Mouse (Mus musculus) layer of hippocampus, postnatal 25 days (tissue): ENCODE measurements around the gene Gm21028. TPM values are rescaled to one million over a fixed set of nuclear protein-coding genes. Genes with fewer than 3 reads are reported as not detected.
"Not testable (repeated sequence)": the region's sequence is repeated elsewhere in the genome, so short reads cannot be mapped to it uniquely, and the experiment has no call there.

Experiments
- DNase-seq, 2 experiments: peaks; one replicate each; pipeline ENCODE4 v3.0.0; 2022; ENCODE audit warnings: mixed read lengths in 2 of 2, low spot score in 1 of 2; ENCODE audit errors: extremely low spot score in 1 of 2
- microRNA-seq, 2 experiments: library from miRNA; unstranded; fragments of <30 nt; microRNA quantifications; one replicate each; pipeline ENCODE4 v1.2.0; 2021
- total RNA-seq, 2 experiments: library from RNA; stranded (reverse); gene quantifications; 2 replicates each; pipeline ENCODE4 v1.2.3; 2021

Gm21028 gene
- total RNA-seq: not detected

- DNase-seq: no peak
These were observed at the start of gene Gm21028 for GRCm38 (mm10) chr7:42578488-42578887. Gene Gm21028 (minus strand): TSS chr7:42578588.

- DNase-seq: not testable (repeated sequence)
These were observed 17.3 kb upstream of the Gm21028 start for GRCm38 (mm10) chr7:42595666-42596065.

GRCm38 (mm10) chr7:42592413-42592812 lies 14.0 kb upstream of the Gm21028 start, which contains the start of gene Zfp977:
Gene Zfp977 (minus strand): TSS chr7:42592547.
- not testable (repeated sequence) for DNase-seq

- DNase-seq: not testable (repeated sequence)
These were observed 12.9 kb upstream of the Gm21028 start for GRCm38 (mm10) chr7:42591311-42591710.

- no peak for DNase-seq
These were observed 26.6 kb downstream of the Gm21028 start for GRCm38 (mm10) chr7:42551766-42552165.

Small RNA genes within 50 kb of the gene (microRNA-seq; reads per million reads assigned to microRNA genes)
- gene Gm24938: 0 reads per million in 2 experiments

Other genes starting within 250 kb of the Gm21028 start
- not detected for gene 4933421I07Rik, start 130.5 kb downstream of the Gm21028 start, total RNA-seq
- gene Zfp141, start 72.8 kb downstream of the Gm21028 start, total RNA-seq: 10 to 100 TPM; 20.7 to 22.3 TPM
- 1 to 10 TPM; 2.0 to 2.9 TPM for gene Zfp977, start 14.0 kb upstream of the Gm21028 start, total RNA-seq
- 1 to 10 TPM; 4.0 TPM for gene Zfp976, start 64.0 kb upstream of the Gm21028 start, total RNA-seq
- 1 to 10 TPM; 5.8 to 7.4 TPM for gene Zfp975, start 114.2 kb upstream of the Gm21028 start, total RNA-seq
- not detected for gene Gm17067, start 148.4 kb upstream of the Gm21028 start, total RNA-seq
- gene Vmn2r62, start 214.9 kb upstream of the Gm21028 start, total RNA-seq: not detected